Comparison of ENCODE assay signal across 11 mouse cellular contexts in genomic region chr7:80326076-80326475, GRCm38 (mm10).
"Had no signal": no experiment of that assay in that cellular context is flagged by ENCODE, and none has a peak within 500 bp of the region (broad histone marks: within the 10 kb centered on the region; RNA-seq: fewer than 3 reads in every experiment).

No protein-coding gene starts in this region.

- H3K4me1 ChIP-seq: stomach, embryonic 15.5 days had no signal

- ATAC-seq: liver, embryonic 12.5 days had no signal

- H3K4me2 ChIP-seq: limb, embryonic 15.5 days; liver, embryonic 12.5 days; lung, embryonic 14.5 days; midbrain, embryonic 12.5 days; stomach, embryonic 15.5 days had no signal

- H3K9me3 ChIP-seq: limb, embryonic 15.5 days; liver, embryonic 12.5 days; midbrain, embryonic 12.5 days; stomach, embryonic 15.5 days had no signal

- H3K9ac ChIP-seq: limb, embryonic 15.5 days; liver, embryonic 12.5 days; lung, embryonic 14.5 days; midbrain, embryonic 12.5 days; stomach, embryonic 15.5 days had no signal

- H3K4me3 ChIP-seq: limb, embryonic 15.5 days; liver, embryonic 12.5 days; midbrain, embryonic 12.5 days; stomach, embryonic 15.5 days had no signal

- DNase-seq: kidney, postnatal 25 days; layer of hippocampus, postnatal 36 days; lung, embryonic 14.5 days; lung, postnatal 10 days; lung, postnatal 4 days; right cerebral cortex, postnatal 14 days; thymus, postnatal 4 days had no signal

- H3K27me3 ChIP-seq: limb, embryonic 15.5 days; liver, embryonic 12.5 days; midbrain, embryonic 12.5 days; stomach, embryonic 15.5 days had no signal

- H3K27ac ChIP-seq: midbrain, embryonic 12.5 days had no signal
